Mouse (Mus musculus) myocyte (in vitro differentiated cells): Measurements from ENCODE around the gene Cyren.

Source experiments
- MAX ChIP-seq: IDR thresholded peaks from one replicate; pipeline ENCODE4 v1.6.1; 2011; ENCODE audit warnings: low read depth, mild to moderate bottlenecking, control low read depth
- POLR2A ChIP-seq: IDR thresholded peaks from one replicate; pipeline ENCODE4 v1.6.1; 2011; ENCODE audit warnings: low read depth, mild to moderate bottlenecking, control low read depth, moderate library complexity; ENCODE audit not compliant: insufficient read length
- POLR2AphosphoS2 ChIP-seq: IDR thresholded peaks from one replicate; pipeline ENCODE4 v1.6.1; 2011; ENCODE audit warnings: low read depth, control low read depth; ENCODE audit not compliant: insufficient read length
- SRF ChIP-seq: IDR thresholded peaks from one replicate; pipeline ENCODE4 v1.6.1; 2011; ENCODE audit warnings: low read depth; ENCODE audit not compliant: control insufficient read depth, insufficient read length
- USF1 ChIP-seq: IDR thresholded peaks from one replicate; pipeline ENCODE4 v1.6.1; 2011; ENCODE audit warnings: low read depth, mild to moderate bottlenecking, control low read depth, moderate library complexity

DNA sequence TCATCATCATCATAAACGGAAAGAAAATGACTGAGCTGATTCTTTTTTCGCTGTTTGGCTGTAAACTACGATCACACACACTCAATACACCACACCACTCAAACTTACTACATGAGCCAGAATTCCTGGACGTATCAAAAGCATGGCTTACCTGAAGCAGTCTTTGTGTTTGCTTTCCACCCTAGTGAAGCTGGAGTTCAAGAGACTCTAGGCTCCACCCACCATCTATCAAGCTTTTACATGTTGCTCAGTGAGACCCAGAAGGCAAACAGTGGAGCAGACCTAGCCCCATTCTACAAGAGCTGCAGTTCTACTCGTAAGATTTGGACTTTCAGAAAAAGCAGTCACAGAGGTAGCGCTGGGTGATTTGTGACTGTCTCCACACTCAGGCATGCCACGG is 24.7 kb upstream of the Cyren start:
- no peak for TF ChIP-seq POLR2AphosphoS2
- TF ChIP-seq MAX, result no peak
- TF ChIP-seq POLR2A, result no peak
- no peak for TF ChIP-seq USF1
- TF ChIP-seq SRF, result no peak
